ENCODE assay signal across 7 mouse cellular contexts in genomic region chrX:20950191-20950880, GRCm38 (mm10). TPM values are rescaled to one million over a fixed set of nuclear protein-coding genes. Genes with fewer than 3 reads are reported as not detected.
A peak's percentile ranks its signal among the peaks of the same experiment; 100 is the strongest.
DNase-seq lines count a peak whose midpoint lies in the region; ATAC-seq and TF ChIP-seq lines count a peak whose summit lies in the region.

Gene Elk1 (minus strand): TSS chrX:20950608.

- peak within 1 kb of the TSS; percentile 48 for H3K9ac ChIP-seq in intestine, postnatal 0 days (ENCODE audit: low read depth, low read length)
- H3K9ac ChIP-seq in midbrain, embryonic 12.5 days (replicated peaks), result peak within 1 kb of the TSS; percentile 53

- no peak for TF ChIP-seq CTCF in intestine, postnatal 0 days (IDR thresholded peaks at IDR 0.05; ENCODE audit: low read depth)
- no peak for TF ChIP-seq CTCF in small intestine, adult 2 months (IDR thresholded peaks at IDR 0.05; ENCODE audit: extremely low read depth, insufficient read length, insufficient replicate concordance, low read depth, low read length)

- no peaks in the 10 kb centered on the region for H3K9me3 ChIP-seq in intestine, postnatal 0 days (ENCODE audit: control insufficient read depth)
- no peaks in the 10 kb centered on the region for H3K9me3 ChIP-seq in midbrain, embryonic 12.5 days

- H3K4me1 ChIP-seq in intestine, postnatal 0 days (replicated peaks; ENCODE audit: control insufficient read depth, insufficient read depth, low read length), result no peaks in the 10 kb centered on the region
- H3K4me1 ChIP-seq in midbrain, embryonic 12.5 days, result no peaks in the 10 kb centered on the region
- no peaks in the 10 kb centered on the region for H3K4me1 ChIP-seq in small intestine, adult 2 months (ENCODE audit: control insufficient read depth, insufficient read depth, insufficient read length, low read length)

- H3K4me3 ChIP-seq in intestine, postnatal 0 days (ENCODE audit: low read depth, low read length), result peak within 1 kb of the TSS; percentile 64
- peak within 1 kb of the TSS; percentile 64 for H3K4me3 ChIP-seq in midbrain, embryonic 12.5 days
- H3K4me3 ChIP-seq in small intestine, adult 2 months (ENCODE audit: low read depth, low read length), result peak within 1 kb of the TSS; percentile 89

- H3K36me3 ChIP-seq in intestine, postnatal 0 days (ENCODE audit: control insufficient read depth, insufficient read depth), result no peaks in the 10 kb centered on the region
- H3K36me3 ChIP-seq in midbrain, embryonic 12.5 days, result no peaks in the 10 kb centered on the region
- no peaks in the 10 kb centered on the region for H3K36me3 ChIP-seq in small intestine, adult 2 months (ENCODE audit: control insufficient read depth, insufficient read depth, low read length)

- no peaks in the 10 kb centered on the region for H3K27me3 ChIP-seq in intestine, postnatal 0 days (replicated peaks; ENCODE audit: control insufficient read depth, insufficient read depth, low read length)
- no peaks in the 10 kb centered on the region for H3K27me3 ChIP-seq in midbrain, embryonic 12.5 days
- H3K27me3 ChIP-seq in small intestine, adult 2 months (ENCODE audit: control insufficient read depth, insufficient read depth, low read length), result no peaks in the 10 kb centered on the region

- peak within 1 kb of the TSS; percentile 62 for H3K4me2 ChIP-seq in intestine, postnatal 0 days (replicated peaks; ENCODE audit: low read depth)
- peak within 1 kb of the TSS; percentile 52 for H3K4me2 ChIP-seq in midbrain, embryonic 12.5 days (replicated peaks)

- intact Hi-C loops in left cerebral cortex, postnatal 4 days (cut with DNase I), result no loop called here

- WGBS in intestine, postnatal 0 days, result 19% methylated on average over 27 of the region's 30 CpGs
- 22% methylated on average over 30 of the region's 30 CpGs for WGBS in midbrain, embryonic 12.5 days
- WGBS in small intestine, adult 2 months, result 13% methylated on average over 29 of the region's 30 CpGs

- ATAC-seq in intestine, postnatal 0 days, result peak; percentile 95
- ATAC-seq in midbrain, embryonic 12.5 days (ENCODE audit: low FRiP score, low read depth), result peak; percentile 98

- no peak within 1 kb of the TSS for H3K27ac ChIP-seq in intestine, postnatal 0 days (ENCODE audit: low read depth, low read length)
- H3K27ac ChIP-seq in midbrain, embryonic 12.5 days (replicated peaks), result peak within 1 kb of the TSS; percentile 71
- peak within 1 kb of the TSS; percentile 43; the same call in 1 of the 2 replicates for H3K27ac ChIP-seq in small intestine, adult 2 months (ENCODE audit: insufficient read depth, low read depth, low read length)

- 0 out of 2 replicates have a peak, but pooled peaks have one; percentile 21 for TF ChIP-seq POLR2A in small intestine, adult 2 months (IDR thresholded peaks at IDR 0.05; ENCODE audit: low read depth, low read length)

- DNase-seq in adrenal gland, adult 8-10 months, result peak; percentile 86
- DNase-seq in embryo, embryonic 9.5 days (ENCODE audit: extremely low spot score), result peak; percentile 82
- peak; percentile 37 for DNase-seq in gonadal fat pad, adult 2 months (ENCODE audit: low read depth)
- peak; percentile 85 for DNase-seq in left cerebral cortex, postnatal 4 days

RNA-seq across cellular contexts. Expression of gene Elk1, which starts in this region (rescaled TPM):
- 10 to 100 TPM; 15.9 to 22.2 (median 17.8) TPM for total RNA-seq in adrenal gland, adult 8-10 months (2022)
- 13.5 and 16.2 TPM in 2 replicates for polyA plus RNA-seq in gonadal fat pad, adult 2 months (2012; rRNA removed)
- 3.7 and 4.1 TPM in 2 replicates for polyA plus RNA-seq in intestine, postnatal 0 days (2015; fragmentation: Nextera tagmentation; extraction: Ambion mirVana)
- 10 to 100 TPM; 35.0 to 36.8 TPM for total RNA-seq in left cerebral cortex, postnatal 4 days (2021)
- polyA plus RNA-seq in midbrain, embryonic 12.5 days (2016; fragmentation: Nextera tagmentation; extraction: Ambion mirVana), result 15.9 and 19.6 TPM in 2 replicates
- polyA plus RNA-seq in small intestine, adult 2 months (2012; rRNA removed), result 2.5 and 4.1 TPM in 2 replicates
